Mouse (Mus musculus) adipocyte (in vitro differentiated cells): Measurements from ENCODE around the gene Rnaseh2a.
A peak's percentile ranks its signal among the peaks of the same experiment; 100 is the strongest.

Experiments used
- DNase-seq: peaks from one replicate; pipeline ENCODE4 v3.0.0-alpha.2; 2016; ENCODE audit warnings: low spot score

Gene Rnaseh2a

DNA sequence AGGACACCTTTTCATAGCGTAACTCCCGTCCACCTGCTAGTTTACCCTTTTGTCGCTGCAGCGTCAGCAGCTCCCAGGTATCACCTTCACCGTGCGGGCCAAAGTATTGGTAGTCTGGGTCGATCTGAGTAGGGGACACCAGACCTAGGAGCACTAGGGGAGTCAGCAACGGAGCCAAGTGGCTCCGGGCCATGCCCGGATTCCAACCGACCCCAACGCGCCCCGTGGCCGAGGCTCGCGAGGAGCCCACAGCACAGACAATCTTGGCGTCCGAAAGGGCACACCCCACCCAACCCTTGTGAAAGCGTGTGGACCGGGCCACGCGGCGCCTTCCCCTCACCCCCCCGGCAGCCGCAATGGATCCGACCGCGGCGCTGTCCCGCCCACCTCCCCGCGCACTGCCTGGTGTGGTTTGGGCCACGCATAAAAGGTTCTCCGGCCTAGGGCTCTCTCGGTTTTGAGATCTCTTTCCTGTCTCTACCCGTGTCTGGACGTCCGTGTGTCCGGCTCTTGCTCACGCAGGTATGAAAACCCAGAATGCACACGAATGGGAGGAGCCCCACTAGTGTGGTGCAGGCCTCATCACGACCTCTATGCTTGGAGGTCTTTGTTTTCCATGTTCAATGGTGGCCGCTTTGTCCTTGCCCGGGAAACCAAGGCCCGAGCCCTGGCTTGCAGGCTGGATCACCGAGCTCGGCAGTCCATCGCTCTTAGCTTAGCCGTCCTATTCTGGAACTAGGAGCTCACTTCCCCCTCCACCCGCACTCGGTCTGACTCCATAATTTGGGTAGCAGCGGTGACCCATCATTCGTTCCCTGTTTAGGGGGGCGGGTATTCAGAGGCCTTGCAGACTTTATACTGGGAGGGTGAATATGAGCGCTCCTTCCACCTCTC, at the start of gene Rnaseh2a, which contains the start of the genes Gm49661 and Prdx2:
Rnaseh2a (minus strand) TSS at position 527 of the 894 bp plus-strand sequence.
Gm49661 (minus strand) TSS at position 193 of the 894 bp plus-strand sequence.
Prdx2 (plus strand) TSS at position 347 of the 894 bp plus-strand sequence.
- DNase-seq: peak; percentile 82

DNA sequence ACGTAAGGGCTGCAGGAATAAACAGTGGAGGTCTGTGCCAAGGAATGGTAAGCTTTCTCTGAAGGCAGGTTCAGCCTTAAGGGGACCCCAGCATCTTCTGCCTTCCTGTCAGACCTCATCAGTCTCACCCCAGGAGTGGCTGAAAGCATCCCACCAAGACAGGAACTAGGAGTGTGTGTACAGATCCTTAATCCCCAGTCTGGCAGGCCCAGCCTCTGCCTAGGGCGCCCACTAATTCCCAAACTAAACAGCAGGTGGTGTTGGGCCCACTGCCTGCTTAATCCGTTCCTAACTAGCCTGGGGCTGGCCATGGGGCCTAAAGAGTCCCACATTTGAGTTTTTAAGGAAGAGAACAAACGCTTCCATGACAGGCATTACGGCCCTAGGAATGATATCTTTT, 47.6 kb upstream of the Rnaseh2a start:
- DNase-seq: no peak

DNA sequence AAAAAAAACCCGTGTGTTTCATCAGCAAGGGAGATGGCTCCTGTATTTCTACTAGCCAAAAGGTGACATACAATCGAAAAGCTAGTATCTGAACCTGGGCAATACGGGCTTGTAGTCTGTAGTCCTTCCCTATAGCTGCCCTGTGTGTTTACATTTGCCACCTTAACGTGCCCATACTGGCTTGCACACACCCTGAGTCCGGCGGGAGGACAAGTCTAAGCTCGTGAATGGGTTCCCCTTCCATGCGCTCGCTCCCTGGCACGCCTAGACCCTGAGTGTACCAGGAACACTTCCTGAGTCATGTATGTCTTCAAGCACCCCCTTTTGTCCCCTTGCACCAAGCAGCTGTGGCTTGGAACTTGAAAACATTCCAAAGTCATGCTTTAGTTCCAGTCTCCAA, 47.2 kb upstream of the Rnaseh2a start:
- DNase-seq: no peak

DNA sequence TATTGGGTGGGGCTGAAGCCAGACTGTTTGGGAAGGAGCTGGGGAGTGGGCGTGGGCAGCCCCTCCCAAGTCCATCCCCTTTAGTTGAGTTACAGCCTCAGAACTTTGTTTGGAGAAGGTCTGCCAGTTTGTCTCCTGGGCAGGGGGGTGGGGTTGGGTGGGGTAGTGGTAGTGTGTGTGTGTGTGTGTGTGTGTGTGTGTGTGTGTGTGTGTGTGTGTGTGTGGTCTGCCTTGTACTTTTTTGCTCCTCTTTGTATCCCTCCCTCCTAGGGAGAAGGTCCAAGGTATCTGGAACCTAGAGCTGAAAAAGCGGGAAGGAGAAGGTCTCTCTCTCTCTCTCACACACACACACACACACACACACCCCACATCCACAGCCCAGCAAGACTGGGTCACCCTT, 44.9 kb upstream of the Rnaseh2a start, which contains the start of gene Best2:
Best2 (minus strand) TSS at position 101 of the 400 bp plus-strand sequence.
- no peak for DNase-seq

DNA sequence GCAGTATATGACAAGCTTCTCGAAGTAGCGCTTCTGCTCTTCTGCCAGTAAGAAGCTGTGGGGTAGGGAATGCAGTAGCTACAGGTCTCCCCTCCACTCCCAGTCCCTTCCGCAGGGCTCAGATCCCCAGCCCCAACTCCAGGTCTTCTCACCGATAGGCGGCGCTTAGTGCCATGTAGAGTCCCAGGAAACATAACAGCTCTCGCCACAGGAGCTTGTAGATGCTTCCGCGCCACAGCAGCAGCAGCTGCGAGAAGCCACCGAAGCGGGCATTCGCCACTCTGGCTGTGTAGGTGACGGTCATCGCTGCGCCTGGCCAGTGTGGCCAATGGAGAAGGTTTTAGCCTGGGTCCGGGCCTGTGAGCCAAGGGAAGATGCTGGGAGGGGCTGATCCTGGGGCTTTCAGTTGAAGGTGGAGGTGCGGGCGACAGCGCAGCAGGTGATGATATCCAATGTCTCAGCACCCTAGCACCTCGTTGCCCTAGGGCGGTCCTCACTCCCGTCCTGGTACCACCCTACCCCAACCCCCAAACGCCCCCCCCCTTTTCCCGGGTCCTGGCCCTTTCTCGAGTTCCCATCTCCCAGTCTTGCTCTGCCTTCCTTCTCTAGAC, 43.8 kb upstream of the Rnaseh2a start:
- DNase-seq: no peak

DNA sequence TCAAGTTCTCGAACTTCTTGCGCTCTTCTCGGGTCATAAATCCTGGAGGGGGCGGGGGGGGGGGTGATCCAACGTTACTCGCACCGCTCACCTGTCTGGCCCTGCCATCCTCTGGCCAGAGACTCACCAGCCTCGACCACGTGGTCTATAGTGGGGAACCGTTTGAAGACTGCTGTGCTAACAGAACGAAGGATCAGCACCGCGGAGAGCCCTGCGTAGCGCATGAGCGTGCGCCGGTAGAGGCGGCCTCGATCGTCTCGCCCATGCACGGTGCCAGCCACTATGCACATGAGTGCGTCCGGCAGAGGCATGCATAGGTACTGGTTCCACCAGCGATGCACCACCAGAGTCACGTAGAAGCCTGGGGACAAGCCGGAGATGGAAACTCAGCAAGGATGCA, 41.7 kb upstream of the Rnaseh2a start:
- DNase-seq: no peak

DNA sequence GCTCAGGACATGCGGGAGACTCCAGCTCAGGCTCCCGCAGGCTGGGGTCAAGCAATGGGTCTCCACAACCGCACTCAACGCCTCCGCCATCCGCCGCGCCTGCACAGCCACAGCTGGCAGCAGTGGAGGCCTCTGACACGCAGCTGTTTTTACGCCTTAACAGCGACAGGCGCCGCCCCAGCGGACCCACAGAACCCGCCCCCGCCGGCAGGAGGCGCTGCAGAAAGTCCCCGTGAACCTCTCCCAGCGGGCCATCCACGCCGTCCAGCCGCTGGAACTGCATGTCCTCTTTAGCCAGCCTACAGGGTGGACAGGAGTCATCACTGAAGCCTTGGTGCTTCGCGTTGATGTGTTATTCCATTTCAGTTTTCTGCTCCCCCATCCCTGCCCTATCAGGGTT, 38.1 kb upstream of the Rnaseh2a start:
- no peak for DNase-seq

DNA sequence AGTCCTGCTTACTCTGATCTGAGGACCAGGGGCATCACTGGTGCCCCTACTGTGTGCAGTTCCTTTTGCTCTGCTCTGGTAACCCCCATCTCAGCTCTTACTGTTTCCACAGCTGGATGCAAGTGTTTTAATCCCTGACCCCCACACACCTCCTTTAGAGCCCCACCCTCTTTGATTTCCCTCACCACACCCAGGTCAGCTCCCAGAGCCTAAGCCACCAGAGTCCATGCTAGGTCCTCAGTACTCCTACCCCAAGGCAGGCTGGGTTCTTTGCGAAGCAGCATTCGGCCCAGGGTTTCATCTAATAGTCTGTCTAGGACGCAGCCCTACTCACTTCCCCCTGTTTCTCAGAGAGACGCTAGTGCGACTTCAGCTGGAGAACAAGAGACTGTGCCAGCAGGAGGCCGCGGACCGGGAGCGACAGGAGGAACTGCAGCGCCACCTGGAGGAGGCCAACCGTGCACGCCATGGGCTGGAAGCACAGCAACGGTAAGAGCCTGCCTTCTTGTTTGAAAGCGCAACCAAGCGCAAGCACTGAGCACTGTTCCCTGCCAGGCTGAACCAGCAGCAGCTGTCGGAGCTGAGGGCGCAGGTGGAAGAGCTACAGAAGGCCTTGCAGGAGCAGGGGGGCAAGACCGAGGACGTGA, 28.2 kb upstream of the Rnaseh2a start:
- DNase-seq: peak; percentile 88

DNA sequence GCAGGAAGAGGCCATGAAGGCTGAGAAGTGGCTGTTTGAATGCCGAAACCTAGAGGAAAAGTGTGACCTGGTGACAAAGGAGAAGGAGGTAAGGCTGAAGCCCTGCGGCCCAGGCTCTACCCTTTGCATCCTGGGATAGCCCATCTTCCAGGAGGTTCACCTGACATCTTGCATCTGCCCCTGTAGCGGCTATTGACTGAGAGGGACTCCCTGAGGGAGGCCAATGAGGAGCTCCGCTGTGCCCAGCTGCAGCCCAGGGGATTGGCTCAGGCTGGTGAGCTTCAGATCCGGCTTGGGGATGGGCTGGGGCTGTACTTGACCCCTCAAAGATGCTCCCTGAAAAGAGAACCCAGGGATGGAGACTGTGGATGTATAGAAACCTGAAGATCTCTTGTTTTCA, 27.4 kb upstream of the Rnaseh2a start:
- no peak for DNase-seq

DNA sequence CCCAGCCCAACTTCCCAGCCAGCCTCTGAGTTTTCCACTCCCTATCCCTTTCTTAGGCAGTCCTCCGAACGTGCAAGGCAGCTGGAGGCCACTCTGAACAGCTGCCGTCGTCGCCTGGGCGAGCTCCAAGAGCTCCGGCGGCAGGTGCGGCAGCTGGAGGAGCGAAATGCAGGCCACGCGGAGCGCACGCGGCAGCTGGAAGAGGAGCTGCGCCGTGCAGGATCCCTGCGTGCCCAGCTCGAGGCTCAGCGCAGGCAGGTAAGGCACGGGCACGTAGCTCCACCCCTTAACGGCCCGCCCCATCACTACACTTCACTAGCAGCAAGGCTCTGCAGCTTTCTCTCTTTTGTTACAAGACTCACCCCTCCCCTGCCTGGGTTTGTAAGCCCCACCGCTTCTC, 26.1 kb upstream of the Rnaseh2a start:
- no peak for DNase-seq

DNA sequence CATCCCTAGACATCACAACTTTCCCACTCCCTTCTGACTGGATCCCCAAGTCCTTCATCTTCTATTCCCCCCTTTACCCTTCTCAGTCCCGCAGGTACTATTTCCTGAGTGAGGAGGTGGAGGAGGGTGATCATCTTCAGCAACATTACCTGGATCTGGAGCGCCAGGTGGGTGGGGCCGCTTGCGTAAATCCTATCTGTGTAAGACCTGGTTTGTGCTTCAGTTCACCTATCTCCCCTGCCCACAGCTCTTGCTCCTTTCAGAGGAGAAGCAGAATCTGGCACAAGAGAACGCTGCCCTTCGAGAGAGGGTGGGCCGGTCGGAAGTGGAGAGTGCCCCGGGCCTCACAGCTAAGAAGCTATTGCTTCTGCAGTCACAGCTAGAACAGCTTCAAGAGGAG, 24.8 kb upstream of the Rnaseh2a start:
- DNase-seq: no peak

DNA sequence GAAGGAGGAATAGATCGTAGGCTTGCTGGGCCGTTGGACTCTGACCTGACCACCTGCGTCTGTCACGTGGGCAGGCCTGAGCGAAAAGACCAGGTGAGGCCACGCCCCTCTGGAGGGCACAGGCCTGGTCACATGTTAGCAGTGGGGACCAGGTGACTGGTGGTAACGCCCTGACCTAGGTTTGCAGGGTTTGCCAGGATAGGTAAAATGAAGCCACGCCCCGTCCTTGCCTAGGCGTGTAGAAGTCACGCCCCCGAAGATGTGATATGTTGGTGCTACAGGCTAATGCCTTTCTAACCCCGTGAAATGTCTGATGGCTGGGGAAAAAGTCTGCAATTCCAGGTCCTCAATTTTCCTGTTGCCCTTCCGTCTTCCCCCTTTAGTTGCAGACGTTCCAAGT, 21.3 kb upstream of the Rnaseh2a start:
- DNase-seq: no peak

DNA sequence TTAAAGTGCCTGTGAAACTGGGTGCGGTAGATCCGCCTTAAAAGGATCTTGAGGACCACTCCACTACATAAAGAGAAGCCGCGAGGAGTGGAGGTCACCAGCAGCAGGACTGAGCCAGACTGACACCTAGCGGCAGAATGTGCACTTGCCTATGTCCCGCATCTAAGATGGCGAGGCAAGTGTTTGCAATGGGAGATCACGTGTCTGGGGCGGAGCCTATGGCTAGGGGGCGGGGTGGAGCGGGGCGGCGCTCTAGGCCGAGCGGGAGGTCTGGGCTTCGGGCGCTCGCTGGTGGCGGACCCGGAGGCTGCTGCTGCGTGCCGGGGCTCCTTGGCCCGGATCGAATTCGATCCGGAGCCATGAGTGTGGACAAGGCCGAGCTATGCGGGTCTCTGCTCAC, 20.8 kb upstream of the Rnaseh2a start, which contains the start of gene Hook2:
Hook2 (plus strand) TSS at position 255 of the 400 bp plus-strand sequence.
- peak; percentile 99 for DNase-seq

DNA sequence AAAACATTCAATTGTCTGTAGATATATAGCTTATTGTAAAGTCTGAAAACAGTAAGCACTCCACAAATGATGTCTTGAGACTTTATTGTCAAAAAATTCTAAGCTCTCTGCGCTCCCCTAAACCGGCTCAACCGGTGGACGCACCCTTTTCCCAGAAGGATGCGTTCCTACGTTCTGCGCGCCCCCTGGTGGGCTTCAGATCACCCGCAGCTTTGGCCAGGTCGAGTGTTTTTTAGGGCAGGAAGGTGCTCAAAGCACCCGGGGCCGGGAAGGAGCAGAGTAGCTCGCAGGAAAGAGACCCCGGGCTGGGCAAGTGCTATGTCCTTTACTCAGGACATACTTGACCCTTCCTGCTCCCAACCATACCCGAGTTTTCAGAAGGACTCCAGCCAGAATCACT, 20.2 kb upstream of the Rnaseh2a start:
- peak; percentile 96 for DNase-seq

DNA sequence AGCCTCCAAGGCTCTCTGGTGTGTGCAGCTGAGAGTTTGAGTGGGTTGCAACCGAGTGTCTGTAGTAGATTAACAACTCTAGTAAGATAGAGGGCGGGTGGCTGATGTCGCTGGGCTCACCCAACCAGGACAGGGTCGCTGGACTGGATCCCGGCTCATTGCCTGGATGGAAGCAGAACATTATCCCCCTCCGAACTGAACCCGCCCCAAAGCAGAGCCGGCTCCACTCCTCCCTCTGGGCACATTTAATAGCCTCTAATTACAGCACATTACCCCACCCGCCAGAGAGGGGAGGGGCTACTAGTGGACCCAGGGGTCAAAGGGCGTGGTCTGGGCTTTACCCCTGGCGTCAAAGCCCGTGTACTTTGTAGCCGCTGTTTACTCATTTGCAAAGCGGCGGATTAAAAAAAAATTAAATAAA, 19.8 kb upstream of the Rnaseh2a start:
- peak; percentile 76 for DNase-seq

DNA sequence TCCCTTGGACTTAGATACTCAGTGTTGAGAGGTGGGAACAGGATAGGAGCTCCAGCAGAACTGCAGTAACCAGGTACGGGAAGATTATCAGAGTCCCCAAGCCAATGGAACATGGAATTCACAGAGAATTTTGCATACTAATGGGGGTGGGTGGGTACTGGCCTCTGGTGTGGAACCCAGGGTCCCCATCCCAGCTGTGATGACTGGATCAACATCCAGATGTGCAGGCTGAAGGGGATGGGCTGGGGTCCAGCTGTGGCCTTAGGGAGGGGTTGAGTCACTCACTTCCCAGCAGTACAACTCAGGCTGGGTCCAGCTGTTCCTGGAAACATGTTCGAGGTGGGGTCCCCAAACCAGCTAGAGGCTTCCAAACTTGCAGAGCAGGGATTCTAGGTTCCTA, 18.3 kb upstream of the Rnaseh2a start:
- no peak for DNase-seq

DNA sequence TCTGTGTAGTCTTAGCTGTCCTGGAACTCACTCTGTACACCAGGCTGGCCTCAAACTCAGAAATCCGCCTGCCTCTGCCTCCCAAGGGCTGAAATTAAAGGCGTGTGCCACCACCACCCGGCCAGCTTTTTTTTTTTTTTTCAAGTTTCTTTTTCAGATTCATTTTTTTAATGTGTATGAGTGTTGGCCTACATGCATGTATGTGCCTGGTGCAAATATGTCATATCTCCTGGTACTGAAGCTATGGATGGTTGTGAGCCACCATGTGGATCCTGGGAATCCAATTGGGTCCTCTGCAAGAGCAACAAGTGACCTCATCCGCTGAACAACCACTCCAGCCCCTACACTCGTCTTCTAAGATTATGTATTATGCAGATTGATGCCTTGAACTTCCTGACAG, 17.8 kb upstream of the Rnaseh2a start:
- DNase-seq: no peak

DNA sequence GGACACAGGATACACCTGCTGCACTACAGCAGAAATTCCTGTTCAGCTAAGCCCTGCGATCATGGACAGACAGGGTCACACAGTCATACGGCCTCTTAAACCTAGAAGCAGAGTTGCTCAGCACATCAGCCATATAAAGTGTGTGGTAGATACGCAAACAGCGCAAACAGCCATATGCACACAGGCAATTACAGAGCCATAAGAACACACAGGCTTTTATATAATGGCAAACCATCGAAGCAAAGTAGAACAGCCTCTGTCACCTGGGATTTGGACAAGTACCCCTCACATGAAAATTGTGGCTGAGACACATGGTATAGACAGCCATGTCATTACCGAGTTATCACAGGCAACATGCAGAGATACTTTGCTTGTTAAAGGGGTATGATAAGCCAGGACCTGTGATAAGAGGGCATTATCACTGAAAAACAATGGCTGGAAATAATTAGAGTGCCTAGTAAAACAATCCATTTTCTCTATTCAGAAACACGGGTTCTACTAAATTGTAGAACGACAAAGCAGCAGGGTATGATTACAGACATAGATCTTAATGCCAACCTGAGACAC, 16.9 kb upstream of the Rnaseh2a start:
- DNase-seq: no peak

DNA sequence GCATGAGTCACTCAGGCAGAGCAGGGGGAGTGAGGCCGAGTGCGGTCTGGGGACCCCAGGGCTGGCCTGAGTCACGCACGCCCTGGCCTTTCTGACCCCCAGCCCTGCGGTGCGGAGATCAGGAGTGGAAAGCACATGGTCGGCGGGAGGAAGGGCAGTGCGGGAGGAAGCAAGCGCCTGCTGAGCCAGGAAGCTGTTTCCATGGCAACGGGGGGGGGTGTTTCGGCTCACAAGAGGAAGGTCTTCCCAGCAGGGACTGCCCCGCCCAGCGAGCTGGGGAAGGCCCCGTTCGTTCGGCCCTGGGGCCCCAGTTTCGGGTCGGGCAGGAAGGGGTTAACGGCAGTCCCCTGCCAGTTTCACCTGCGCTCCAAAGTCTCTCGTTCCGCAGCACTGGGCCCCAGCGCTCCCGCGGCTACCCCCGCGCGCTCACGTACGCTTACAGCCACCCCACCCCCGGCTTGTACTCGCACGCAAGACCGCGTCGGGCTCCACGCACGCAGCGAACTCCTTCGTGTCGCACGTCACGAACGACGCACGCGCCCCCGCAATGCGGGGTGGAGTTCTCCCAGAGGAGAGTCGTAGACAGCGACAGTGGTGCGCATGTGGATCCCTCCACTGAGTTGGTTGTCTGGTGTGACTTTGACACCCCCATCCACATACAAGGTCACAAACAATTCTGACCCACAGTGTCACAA, 16.3 kb upstream of the Rnaseh2a start:
- DNase-seq: no peak

DNA sequence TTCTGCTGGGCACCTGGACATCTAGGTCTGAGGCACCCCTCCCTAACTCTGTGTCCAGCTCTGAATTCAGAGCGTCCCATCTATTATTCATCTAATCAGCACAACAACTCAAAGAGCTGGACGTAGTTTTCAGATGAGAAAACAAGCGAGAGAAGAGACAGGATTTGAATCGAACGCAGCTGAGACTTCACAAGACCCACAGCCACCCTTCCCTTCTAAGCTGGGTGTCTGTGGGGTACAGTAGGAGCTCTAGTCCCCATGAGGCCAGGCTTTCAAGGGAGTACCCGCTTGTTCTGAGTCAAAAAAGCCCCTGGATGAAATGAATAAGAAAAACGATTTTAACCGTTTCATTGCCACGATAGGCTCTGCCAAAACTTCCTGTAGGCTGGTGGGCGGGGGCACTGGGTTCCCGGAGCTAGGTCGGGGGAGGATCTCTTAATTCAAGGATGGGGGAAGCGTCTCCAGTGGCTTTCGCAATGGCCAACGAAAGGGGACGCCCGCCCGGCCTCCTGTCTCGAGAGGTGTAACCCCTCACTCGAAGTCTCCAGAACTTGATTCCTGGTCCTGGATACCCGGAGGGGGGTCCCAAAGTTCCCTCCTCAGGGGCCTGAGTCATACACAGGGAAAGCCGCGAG, 15.6 kb upstream of the Rnaseh2a start:
- DNase-seq: no peak
